Mouse (Mus musculus) layer of hippocampus, adult 6 months (tissue): Measurements from ENCODE around the gene Mapk11. TPM values are rescaled to one million over a fixed set of nuclear protein-coding genes. Genes with fewer than 3 reads are reported as not detected.

Experiments used
- long read RNA-seq, 2 experiments: library from polyadenylated mRNA; unstranded; transcript quantifications; one replicate each; pipeline ENCODE4 v2.0.0; 2019 to 2020
- microRNA-seq: library from miRNA; unstranded; fragments of <30 nt; microRNA quantifications from one replicate; pipeline ENCODE4 v1.2.0, GENCODE M21; 2020
- polyA plus RNA-seq: library from polyadenylated mRNA; unstranded; fragments of <200 nt; fragmentation: Nextera tagmentation; gene quantifications from 2 replicates; pipeline ENCODE4 v1.2.3, GENCODE M21; 2021

Gene Mapk11
- polyA plus RNA-seq = 7.8 and 10.5 TPM in 2 replicates
- long read RNA-seq, experiment 1, transcript Mapk11-201 (12 exons, 2,461 nt) = major isoform, 12 of 18 reads
- long read RNA-seq, experiment 1, partial matches to known transcripts = 1 of 18 reads
- long read RNA-seq, experiment 1, other reads (novel, unspliced or antisense) = 5 of 18 reads
- long read RNA-seq, experiment 2, transcript Mapk11-201 (12 exons, 2,461 nt) = major isoform, 72 of 102 reads
- long read RNA-seq, experiment 2, partial matches to known transcripts = 8 of 102 reads
- long read RNA-seq, experiment 2, other reads (novel, unspliced or antisense) = 21 of 102 reads

GRCm38 (mm10) chr15:89149271-89150040 is at the start of gene Mapk11:
TSS of gene Mapk11 (minus strand) at chr15:89149628.

GRCm38 (mm10) chr15:89196313-89196706 is 46.9 kb upstream of the Mapk11 start, which contains the start of gene Dennd6b:
TSS of gene Dennd6b (minus strand) at chr15:89196496.

GRCm38 (mm10) chr15:89180571-89181229 is 31.3 kb upstream of the Mapk11 start, which contains the start of gene Plxnb2:
TSS of gene Plxnb2 (minus strand) at chr15:89180788.

GRCm38 (mm10) chr15:89140659-89141252 is 8.7 kb downstream of the Mapk11 start, which contains the start of gene Mapk12:
TSS of gene Mapk12 (minus strand) at chr15:89140703.

GRCm38 (mm10) chr15:89128382-89129350 is 20.8 kb downstream of the Mapk11 start, which contains the start of gene Hdac10:
TSS of gene Hdac10 (minus strand) at chr15:89128700.

GRCm38 (mm10) chr15:89122649-89123366 is 26.6 kb downstream of the Mapk11 start, which contains the start of gene Tubgcp6:
TSS of gene Tubgcp6 (minus strand) at chr15:89123112.

Small RNA genes lying within 50 kb of the gene (microRNA-seq; reads per million reads assigned to microRNA genes)
- gene Mir6958 (8.2 reads per million, percentile 28 among the genes with 10 or more reads in this experiment), gene Mir7118 (0.64 reads per million)

Other genes starting within 250 kb of the Mapk11 start
- 0.14 and 0.16 TPM in 2 replicates for gene Ttll8, start 195.2 kb downstream of the Mapk11 start, polyA plus RNA-seq
- 158 and 160 TPM in 2 replicates for gene Mlc1, start 170.6 kb downstream of the Mapk11 start, polyA plus RNA-seq
- not detected in 2 replicates for gene Mov10l1, start 166.7 kb downstream of the Mapk11 start, polyA plus RNA-seq
- gene Panx2, start 89.9 kb downstream of the Mapk11 start, polyA plus RNA-seq = 18.1 and 20.3 TPM in 2 replicates
- gene Trabd, start 74.5 kb downstream of the Mapk11 start, polyA plus RNA-seq = 9.3 and 10.5 TPM in 2 replicates
- gene Selenoo, start 60.5 kb downstream of the Mapk11 start, polyA plus RNA-seq = 20.8 and 28.2 TPM in 2 replicates
- 2.8 and 2.9 TPM in 2 replicates for gene Tubgcp6, start 26.5 kb downstream of the Mapk11 start, polyA plus RNA-seq
- 4.4 and 4.5 TPM in 2 replicates for gene Hdac10, start 20.9 kb downstream of the Mapk11 start, polyA plus RNA-seq
- 2.2 and 2.5 TPM in 2 replicates for gene Mapk12, start 8.9 kb downstream of the Mapk11 start, polyA plus RNA-seq
- gene Plxnb2, start 31.2 kb upstream of the Mapk11 start, polyA plus RNA-seq = 17.0 and 24.8 TPM in 2 replicates
- 11.3 and 11.9 TPM in 2 replicates for gene Dennd6b, start 46.9 kb upstream of the Mapk11 start, polyA plus RNA-seq
- 91.7 and 92.3 TPM in 2 replicates for gene Ppp6r2, start 61.9 kb upstream of the Mapk11 start, polyA plus RNA-seq
- gene Sbf1, start 165.7 kb upstream of the Mapk11 start, polyA plus RNA-seq = 100 and 139 TPM in 2 replicates
- not detected in 2 replicates for gene Adm2, start 173.1 kb upstream of the Mapk11 start, polyA plus RNA-seq
- gene Miox, start 184.8 kb upstream of the Mapk11 start, polyA plus RNA-seq = not detected in 2 replicates
- gene Lmf2, start 206.0 kb upstream of the Mapk11 start, polyA plus RNA-seq = 9.0 and 10.3 TPM in 2 replicates
- gene Ncaph2, start 206.1 kb upstream of the Mapk11 start, polyA plus RNA-seq = 68.4 and 73.8 TPM in 2 replicates
- 53.7 and 59.4 TPM in 2 replicates for gene Sco2, start 224.2 kb upstream of the Mapk11 start, polyA plus RNA-seq
- 5.7 and 7.5 TPM in 2 replicates for gene Tymp, start 227.4 kb upstream of the Mapk11 start, polyA plus RNA-seq
- gene Odf3b, start 229.7 kb upstream of the Mapk11 start, polyA plus RNA-seq = 4.6 and 7.3 TPM in 2 replicates
- gene Klhdc7b, start 235.3 kb upstream of the Mapk11 start, polyA plus RNA-seq = 0.18 and 0.36 TPM in 2 replicates